Mouse (Mus musculus) heart, adult 8-10 months (tissue): ENCODE results near the gene Egfl8. TPM values are rescaled to one million over a fixed set of nuclear protein-coding genes. Genes with fewer than 3 reads are reported as not detected.

ENCODE experiments used
- DNase-seq: peaks from one replicate; pipeline ENCODE4 v3.0.0; 2022; ENCODE audit warnings: low spot score
- total RNA-seq, 4 experiments: library from RNA; stranded (reverse); gene quantifications; 2 replicates each; pipeline ENCODE4 v1.2.4; 2022

Gene Egfl8
- total RNA-seq: 1 to 10 TPM in 3 of 4 experiments, under 1 TPM in 1; 0.94 to 1.3 (median 1.0) TPM

GRCm38 (mm10) chr17:34615871-34616270 is at the start of gene Egfl8:
Egfl8 (minus strand) TSS chr17:34615971.
- no peak for DNase-seq

- no peak for DNase-seq
These were observed 48.7 kb upstream of the Egfl8 start for GRCm38 (mm10) chr17:34664472-34664871.

GRCm38 (mm10) chr17:34663558-34663957 is 47.8 kb upstream of the Egfl8 start:
- no peak for DNase-seq

GRCm38 (mm10) chr17:34662978-34663377 is 47.2 kb upstream of the Egfl8 start:
- DNase-seq: no peak

GRCm38 (mm10) chr17:34662468-34662867 is 46.7 kb upstream of the Egfl8 start:
- DNase-seq: no peak

- DNase-seq: peak; percentile 84
These were observed 45.4 kb upstream of the Egfl8 start for GRCm38 (mm10) chr17:34661121-34661591.

GRCm38 (mm10) chr17:34660259-34660820 is 44.6 kb upstream of the Egfl8 start:
- no peak for DNase-seq

GRCm38 (mm10) chr17:34659897-34660214 is 44.1 kb upstream of the Egfl8 start:
- no peak for DNase-seq

GRCm38 (mm10) chr17:34659181-34659896 is 43.6 kb upstream of the Egfl8 start:
- no peak for DNase-seq

- no peak for DNase-seq
These were observed 42.8 kb upstream of the Egfl8 start for GRCm38 (mm10) chr17:34658591-34658990.

GRCm38 (mm10) chr17:34658145-34658544 is 42.4 kb upstream of the Egfl8 start:
- no peak for DNase-seq

GRCm38 (mm10) chr17:34657271-34657670 is 41.5 kb upstream of the Egfl8 start:
- DNase-seq: no peak

GRCm38 (mm10) chr17:34656666-34657065 is 40.9 kb upstream of the Egfl8 start:
- no peak for DNase-seq

GRCm38 (mm10) chr17:34655581-34655991 is 39.8 kb upstream of the Egfl8 start:
- DNase-seq: peak; percentile 96

- DNase-seq: no peak
These were observed 39.4 kb upstream of the Egfl8 start for GRCm38 (mm10) chr17:34655160-34655559.

- DNase-seq: no peak
These were observed 38.6 kb upstream of the Egfl8 start for GRCm38 (mm10) chr17:34654392-34654791.

- DNase-seq: no peak
These were observed 38.0 kb upstream of the Egfl8 start for GRCm38 (mm10) chr17:34653746-34654285.

GRCm38 (mm10) chr17:34652985-34653384 is 37.2 kb upstream of the Egfl8 start:
- no peak for DNase-seq

- no peak for DNase-seq
These were observed 36.8 kb upstream of the Egfl8 start for GRCm38 (mm10) chr17:34652546-34652945.

- DNase-seq: no peak
These were observed 35.9 kb upstream of the Egfl8 start for GRCm38 (mm10) chr17:34651507-34652221.

GRCm38 (mm10) chr17:34650781-34651180 is 35.0 kb upstream of the Egfl8 start:
- no peak for DNase-seq

GRCm38 (mm10) chr17:34649106-34649864 is 33.5 kb upstream of the Egfl8 start:
- no peak for DNase-seq
